Mouse (Mus musculus): ENCODE data around the gene Psmd11.

GRCm38 (mm10) chr11:80384461-80384860 is 44.0 kb upstream of the Psmd11 start:
- no peak for TF ChIP-seq GATA1 (IDR thresholded peaks at IDR 0.05; ENCODE audit: borderline replicate concordance, low read length)
- TF ChIP-seq FLI1 (IDR thresholded peaks at IDR 0.05; ENCODE audit: low read length): no peak

Measured in megakaryocyte, embryonic 14.5 days (primary cell).